Mouse (Mus musculus): ENCODE measurements around the gene Defb28.

- TF ChIP-seq MAFK (IDR thresholded peaks at IDR 0.05; ENCODE audit: insufficient read depth, low read depth, low read length) (no peak), CHD2 (IDR thresholded peaks at IDR 0.05; ENCODE audit: low read depth, low read length) (no peak)
Measured at GRCm38 (mm10) chr2:152516084-152516483, 2.0 kb upstream of the Defb28 start.

All from ES-E14 (cell line).